Mouse (Mus musculus): ENCODE measurements at regions not wholly inside any gene's neighbourhood (a gene's known extent, or its start where the extent isn't known, plus 50 kb on each side); places are given as distances from the start of the nearest gene placed in this dataset.

GRCm38 (mm10) chr12:9176198-9176597, 146.4 kb downstream of the Ttc32 start:
- DNase-seq (ENCODE audit: low read depth) = no peak

- DNase-seq (ENCODE audit: low read depth) = no peak
These were observed 148.8 kb downstream of the Ttc32 start for GRCm38 (mm10) chr12:9178626-9179025.

- no peak for DNase-seq (ENCODE audit: low read depth)
These were observed 150.9 kb downstream of the Ttc32 start for GRCm38 (mm10) chr12:9180677-9181076.

- DNase-seq (ENCODE audit: low read depth) = no peak
These were observed 161.9 kb downstream of the Ttc32 start for GRCm38 (mm10) chr12:9191721-9192120.

- no peak for DNase-seq (ENCODE audit: low read depth)
These were observed 169.5 kb downstream of the Ttc32 start for GRCm38 (mm10) chr12:9199321-9199720.

- no peak for DNase-seq (ENCODE audit: low read depth)
These were observed 182.4 kb downstream of the Ttc32 start for GRCm38 (mm10) chr12:9212211-9212610.

GRCm38 (mm10) chr12:9224971-9225370, 195.2 kb downstream of the Ttc32 start:
- no peak for DNase-seq (ENCODE audit: low read depth)

- no peak for DNase-seq (ENCODE audit: low read depth)
These were observed 198.1 kb downstream of the Ttc32 start for GRCm38 (mm10) chr12:9227901-9228300.

- no peak for DNase-seq (ENCODE audit: low read depth)
These were observed 198.7 kb downstream of the Ttc32 start for GRCm38 (mm10) chr12:9228486-9228885.

- no peak for DNase-seq (ENCODE audit: low read depth)
These were observed 200.2 kb downstream of the Ttc32 start for GRCm38 (mm10) chr12:9229981-9230380.

- no peak for DNase-seq (ENCODE audit: low read depth)
These were observed 200.8 kb downstream of the Ttc32 start for GRCm38 (mm10) chr12:9230576-9230975.

- DNase-seq (ENCODE audit: low read depth) = no peak
These were observed 202.6 kb downstream of the Ttc32 start for GRCm38 (mm10) chr12:9232431-9232830.

GRCm38 (mm10) chr12:9235866-9236265, 206.1 kb downstream of the Ttc32 start:
- DNase-seq (ENCODE audit: low read depth) = no peak

- no peak for DNase-seq (ENCODE audit: low read depth)
These were observed 207.7 kb downstream of the Ttc32 start for GRCm38 (mm10) chr12:9237538-9237937.

GRCm38 (mm10) chr12:9237955-9238354, 208.2 kb downstream of the Ttc32 start:
- no peak for DNase-seq (ENCODE audit: low read depth)

GRCm38 (mm10) chr12:9247506-9247905, 217.7 kb downstream of the Ttc32 start:
- no peak for DNase-seq (ENCODE audit: low read depth)

GRCm38 (mm10) chr12:9251772-9252171, 222.0 kb downstream of the Ttc32 start:
- DNase-seq (ENCODE audit: low read depth) = no peak

- no peak for DNase-seq (ENCODE audit: low read depth)
These were observed 223.7 kb downstream of the Ttc32 start for GRCm38 (mm10) chr12:9253306-9254074.

GRCm38 (mm10) chr12:9254301-9254860, 224.6 kb downstream of the Ttc32 start:
- DNase-seq (ENCODE audit: low read depth) = no peak

GRCm38 (mm10) chr12:9255661-9256486, 226.1 kb downstream of the Ttc32 start:
- no peak for DNase-seq (ENCODE audit: low read depth)

GRCm38 (mm10) chr12:9256487-9256820, 226.7 kb downstream of the Ttc32 start:
- no peak for DNase-seq (ENCODE audit: low read depth)

GRCm38 (mm10) chr12:9258221-9258620, 228.4 kb downstream of the Ttc32 start:
- DNase-seq (ENCODE audit: low read depth) = no peak

- no peak for DNase-seq (ENCODE audit: low read depth)
These were observed 231.9 kb downstream of the Ttc32 start for GRCm38 (mm10) chr12:9261662-9262061.
